Mouse (Mus musculus): ENCODE results near the gene Col24a1.
"Not testable (repeated sequence)": the region's sequence is repeated elsewhere in the genome, so short reads cannot be mapped to it uniquely, and the experiment has no call there.

Gene Col24a1

DNA sequence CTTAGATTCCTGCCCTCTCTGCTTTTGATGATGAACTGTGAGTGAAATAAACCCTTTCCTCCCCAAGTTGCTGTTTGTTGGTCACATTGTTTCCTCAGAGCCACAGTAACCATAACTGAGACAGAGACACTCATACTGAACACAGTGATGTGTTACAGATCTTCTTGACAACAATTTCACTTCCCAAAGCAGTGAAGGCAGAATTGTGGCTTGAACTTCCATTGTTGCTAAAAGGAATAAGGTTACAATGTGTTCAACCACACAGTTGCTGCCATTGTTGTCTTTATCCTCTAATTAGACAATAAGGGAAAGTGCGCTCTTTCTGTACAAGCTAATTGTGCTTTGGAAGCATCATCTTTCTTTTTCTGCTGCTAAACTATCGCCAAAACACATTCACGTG lies 61.7 kb downstream of the Col24a1 start:
- DNase-seq (ENCODE audit: low spot score) = no peak

DNA sequence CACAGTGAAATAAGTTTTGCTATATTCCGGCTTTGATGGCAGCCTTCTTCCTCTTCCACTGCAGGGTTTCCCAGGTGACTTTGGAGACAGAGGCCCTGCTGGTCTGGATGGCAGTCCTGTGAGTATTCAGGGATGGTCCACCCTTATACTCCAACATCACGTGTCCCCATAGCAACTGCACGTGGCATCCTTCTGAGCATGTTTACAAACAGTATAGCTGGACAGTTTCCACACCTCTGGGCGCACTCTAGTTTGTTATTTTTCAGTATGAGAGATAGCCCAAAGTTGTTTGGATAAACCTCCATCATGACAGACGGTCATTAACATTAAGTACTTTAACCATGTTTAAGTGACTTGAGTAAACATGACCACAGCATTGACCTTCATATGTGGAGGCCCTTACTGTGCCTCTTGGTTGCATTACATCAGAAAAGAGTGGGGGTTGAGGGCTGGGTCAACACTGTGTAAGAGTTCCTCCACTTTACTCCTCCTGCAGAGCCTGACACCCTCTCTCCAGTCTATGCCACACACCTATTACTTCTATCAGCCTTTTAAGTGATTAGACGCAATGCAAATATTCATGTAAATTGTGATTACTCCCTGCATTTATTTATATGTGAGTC lies 64.7 kb downstream of the Col24a1 start:
- DNase-seq (ENCODE audit: low spot score) = no peak

DNA sequence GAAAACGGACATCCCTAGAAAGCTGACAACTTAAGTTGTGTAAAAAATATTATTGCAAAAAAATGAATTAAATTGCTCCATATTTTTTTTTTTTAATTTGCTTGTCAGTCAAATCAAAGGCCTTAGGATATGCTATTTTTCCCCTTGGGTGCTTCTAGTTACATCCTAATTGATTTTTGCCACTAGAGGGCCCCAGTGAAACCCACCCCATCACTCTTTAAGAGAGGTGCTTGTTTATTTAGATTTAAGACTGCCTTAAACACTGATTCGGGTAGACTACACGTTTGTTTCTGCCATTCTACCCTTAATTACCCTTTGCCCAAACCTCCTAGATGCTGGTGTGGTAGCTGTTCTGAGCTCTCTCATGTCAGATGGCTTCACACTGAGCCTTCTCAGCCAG lies 73.0 kb downstream of the Col24a1 start:
- no peak for DNase-seq (ENCODE audit: low spot score)

DNA sequence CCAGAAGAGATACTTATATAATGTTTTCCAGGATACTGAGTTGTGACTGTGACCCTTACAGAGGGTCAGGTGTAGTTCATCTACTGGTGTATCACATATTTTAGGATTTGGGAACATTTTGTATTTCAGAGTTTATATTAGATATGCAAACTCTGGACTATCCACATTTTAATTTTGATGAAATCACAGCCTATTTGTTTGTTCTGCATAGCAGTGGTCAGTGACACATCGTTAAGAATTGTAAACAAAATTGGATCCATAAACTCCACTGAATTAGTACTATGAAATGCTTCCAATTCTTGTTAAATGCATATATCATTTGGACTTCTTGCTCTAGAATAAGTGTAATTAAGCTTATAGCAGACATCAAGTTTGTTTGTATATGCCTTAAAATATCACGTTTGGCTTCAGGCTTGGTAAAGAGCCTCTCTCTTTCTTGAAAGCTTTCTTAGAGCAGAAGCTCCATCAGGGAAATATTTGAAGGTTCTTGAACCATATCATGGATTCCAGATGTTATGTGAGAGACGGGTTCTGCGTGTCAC lies 75.0 kb downstream of the Col24a1 start:
- no peak for DNase-seq (ENCODE audit: low spot score)

DNA sequence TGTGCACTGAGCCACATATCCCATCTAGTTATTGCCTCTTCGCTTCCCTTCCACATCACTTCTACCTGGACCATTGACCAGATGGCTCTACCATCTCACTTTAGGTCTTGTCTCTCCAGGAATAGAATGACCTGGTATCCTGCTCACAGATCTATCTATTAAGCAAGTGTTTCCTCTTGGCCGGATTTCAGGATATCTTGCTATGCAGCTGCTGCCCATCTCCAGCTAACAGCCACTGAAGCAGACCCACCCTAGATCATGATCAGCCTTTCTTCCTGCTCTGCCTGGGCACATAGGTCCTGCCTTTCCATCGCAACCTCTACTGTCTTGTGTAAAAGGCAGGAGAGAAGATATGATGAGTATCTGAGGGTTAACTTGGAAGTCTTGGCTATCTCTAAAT lies 84.0 kb downstream of the Col24a1 start:
- no peak for DNase-seq (ENCODE audit: low spot score)

DNA sequence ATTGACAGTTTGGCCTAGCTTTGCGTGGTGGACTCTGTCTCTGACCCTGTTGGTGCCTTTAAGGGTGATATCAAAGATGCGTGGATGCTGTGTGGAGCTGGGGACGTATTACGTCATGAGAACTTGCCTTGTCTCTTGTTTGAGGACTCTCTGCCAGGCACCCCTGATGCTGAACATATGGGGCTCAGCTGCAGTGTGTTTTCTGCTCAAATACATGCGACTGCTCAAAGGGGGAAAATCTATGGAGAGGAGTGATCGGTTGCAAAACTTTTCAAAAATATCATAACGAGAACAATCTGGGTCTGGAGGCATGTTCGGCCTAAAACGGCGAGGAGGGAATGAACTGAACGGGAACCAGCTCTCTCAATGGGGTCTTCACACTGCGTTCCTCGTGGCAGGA lies 90.8 kb downstream of the Col24a1 start:
- DNase-seq (ENCODE audit: low spot score) = no peak

DNA sequence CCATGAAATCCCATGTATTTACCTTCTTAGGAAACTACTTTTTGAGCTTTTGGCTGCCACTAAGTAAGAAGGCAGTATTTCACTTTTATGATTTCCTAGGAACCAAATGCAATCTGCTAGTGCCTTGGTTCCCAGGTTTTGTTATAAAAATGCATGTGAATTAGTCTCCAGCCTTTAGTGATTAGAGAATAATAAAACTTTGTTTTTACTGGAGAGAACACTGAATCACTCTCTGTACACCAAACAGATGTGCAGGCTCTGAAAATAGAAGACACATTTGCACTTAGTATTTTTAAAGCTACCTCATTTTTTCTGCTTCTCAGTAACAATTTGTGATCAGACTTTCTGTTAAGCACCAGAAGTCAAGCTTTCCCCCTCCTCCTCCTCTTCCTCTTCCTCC lies 94.2 kb downstream of the Col24a1 start:
- DNase-seq (ENCODE audit: low spot score) = no peak

DNA sequence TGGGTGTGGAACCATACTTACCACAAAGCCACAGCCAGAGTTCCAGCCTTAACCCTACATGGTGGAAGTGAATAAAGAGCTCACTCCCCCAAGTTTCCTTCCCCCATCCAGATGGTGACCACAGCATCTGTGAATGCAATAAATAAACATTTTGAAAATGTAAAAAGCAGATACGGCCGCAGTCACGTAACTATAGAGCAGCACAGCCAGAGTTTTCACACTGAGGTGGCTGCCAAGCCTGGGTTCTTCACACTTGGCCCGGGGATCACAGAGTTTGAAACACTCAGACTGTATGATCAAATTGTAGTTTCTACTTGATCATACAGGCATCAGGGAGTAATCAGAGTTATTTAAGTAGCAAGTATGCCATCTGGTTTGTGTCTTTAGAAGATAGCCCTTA lies 98.4 kb downstream of the Col24a1 start:
- no peak for DNase-seq (ENCODE audit: low spot score)

DNA sequence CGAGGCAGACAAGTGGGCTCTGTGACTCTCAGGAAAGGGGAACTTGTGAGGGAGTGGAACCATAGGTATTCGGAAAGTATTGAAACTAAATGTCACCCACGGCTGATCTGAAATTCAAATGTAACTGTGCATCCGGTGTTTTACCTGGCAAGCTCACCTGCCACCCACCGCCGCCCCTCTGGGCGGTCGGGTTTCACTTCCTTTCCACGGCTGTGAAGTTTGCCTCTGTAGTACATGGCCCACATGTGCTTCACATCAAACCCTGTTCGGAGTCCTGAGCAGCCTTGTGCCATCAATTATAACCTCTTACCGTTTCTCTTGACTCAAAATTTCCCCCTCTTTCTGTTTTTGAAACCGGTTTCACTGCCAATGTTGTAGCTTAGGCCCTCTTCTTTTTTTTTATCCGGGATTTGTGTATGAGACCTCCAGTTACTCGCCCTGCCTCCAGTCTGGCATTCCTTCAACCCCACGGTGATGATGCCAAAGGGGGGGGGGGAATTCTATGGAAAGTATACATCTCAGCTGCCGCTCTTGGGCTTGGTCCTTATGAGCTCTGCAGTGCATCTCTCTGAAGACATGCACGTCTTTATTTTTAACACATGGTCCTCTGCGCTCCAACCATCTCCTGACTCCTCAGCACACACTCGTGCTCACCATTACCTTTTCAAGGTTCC lies 99.9 kb downstream of the Col24a1 start:
- DNase-seq (ENCODE audit: low spot score) = no peak

DNA sequence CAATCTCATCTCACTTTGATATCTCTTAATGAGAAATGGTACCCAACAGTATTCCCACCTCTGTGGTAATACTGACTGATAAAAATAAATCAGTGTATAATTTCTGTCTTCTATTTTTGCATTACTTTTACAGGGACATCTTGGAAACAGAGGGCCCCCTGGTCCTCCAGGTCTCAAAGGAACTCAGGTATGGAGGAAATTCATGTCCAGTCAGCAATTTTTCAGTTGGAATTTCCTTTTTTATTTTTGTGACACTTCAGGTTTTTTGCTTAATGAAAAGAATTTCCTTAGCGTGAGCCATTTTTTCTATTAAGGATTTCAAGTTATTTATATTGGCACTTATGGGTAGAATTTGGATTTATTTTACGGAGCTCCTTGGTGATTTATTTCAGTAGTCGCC lies 106.9 kb downstream of the Col24a1 start:
- no peak for DNase-seq (ENCODE audit: low spot score)

DNA sequence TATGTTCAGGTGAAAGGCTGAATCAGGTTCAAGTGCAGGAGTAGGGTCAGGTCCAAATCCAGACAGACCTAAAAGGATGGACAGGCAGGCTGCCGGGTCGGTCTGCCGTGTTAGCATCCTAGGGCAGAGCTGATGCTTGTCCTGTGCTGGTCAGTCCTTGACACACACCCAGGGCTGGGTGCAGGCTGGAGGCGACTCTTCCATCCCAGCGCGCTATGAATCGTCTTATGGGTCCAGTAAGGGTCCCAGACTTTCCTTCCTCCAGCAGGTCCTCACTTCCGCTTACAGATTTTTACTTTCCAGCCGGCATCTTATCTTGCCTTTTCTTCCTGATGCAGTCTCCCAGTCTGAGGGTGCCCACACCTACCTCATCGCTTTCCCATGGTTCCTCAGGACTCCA lies 110.0 kb downstream of the Col24a1 start:
- DNase-seq (ENCODE audit: low spot score) = no peak

DNA sequence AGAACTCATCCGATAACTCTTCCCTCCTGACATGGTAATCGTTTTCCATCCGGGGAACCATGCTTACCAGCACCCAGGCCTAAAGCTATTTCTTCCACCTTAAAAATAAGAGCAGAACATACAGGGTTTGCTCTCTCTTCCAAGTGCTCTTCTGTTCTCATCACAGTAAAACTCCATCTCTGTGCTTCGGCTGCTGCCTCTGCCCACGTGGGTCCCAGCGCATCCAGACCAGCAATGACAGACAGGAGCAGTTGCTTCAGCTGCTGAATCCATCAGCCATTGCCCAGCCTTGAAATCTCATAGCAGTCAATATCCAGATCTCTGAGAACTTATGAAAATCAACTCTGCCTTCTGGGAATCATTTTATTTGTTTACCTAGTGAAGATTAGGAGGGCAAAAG lies 110.7 kb downstream of the Col24a1 start:
- DNase-seq (ENCODE audit: low spot score) = no peak

DNA sequence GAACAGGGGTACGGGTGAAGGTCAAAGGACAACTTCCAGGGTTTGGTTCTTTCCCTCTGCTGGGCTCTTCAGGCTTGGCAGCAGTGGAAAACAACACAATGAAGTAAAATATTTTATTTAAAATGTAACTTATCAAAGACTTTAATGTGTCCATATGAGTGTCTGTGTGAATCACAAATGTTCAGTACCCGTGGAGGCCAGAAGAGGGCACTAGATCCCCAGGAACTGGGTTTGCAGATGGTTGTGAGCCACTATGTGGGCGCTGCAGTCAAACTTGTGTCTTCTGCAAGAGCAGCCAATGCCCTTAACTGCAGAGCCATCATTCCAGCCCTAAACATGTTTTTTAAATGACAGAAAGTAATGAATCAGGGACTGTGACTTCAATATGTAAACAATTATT lies 115.8 kb downstream of the Col24a1 start:
- no peak for DNase-seq (ENCODE audit: low spot score)

DNA sequence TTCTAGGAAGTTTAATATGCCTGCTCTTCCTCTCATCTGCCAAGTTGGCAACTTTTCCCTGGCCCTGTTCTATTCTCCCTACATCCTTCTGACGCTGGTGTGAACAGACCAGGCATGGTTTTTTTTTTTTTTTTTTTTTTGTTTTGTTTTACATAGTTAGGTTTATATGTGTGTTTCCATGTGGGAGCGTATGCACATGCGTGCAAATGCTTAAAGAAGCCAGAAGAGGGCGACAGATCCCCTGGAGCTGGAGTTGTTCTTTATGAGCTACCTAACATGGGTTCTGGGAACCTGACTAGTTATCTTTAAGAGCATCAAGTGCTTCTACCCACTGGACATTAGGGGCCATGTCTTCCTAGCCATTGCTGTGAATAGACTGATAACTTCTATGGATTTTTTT lies 119.9 kb downstream of the Col24a1 start:
- no peak for DNase-seq (ENCODE audit: low spot score)

DNA sequence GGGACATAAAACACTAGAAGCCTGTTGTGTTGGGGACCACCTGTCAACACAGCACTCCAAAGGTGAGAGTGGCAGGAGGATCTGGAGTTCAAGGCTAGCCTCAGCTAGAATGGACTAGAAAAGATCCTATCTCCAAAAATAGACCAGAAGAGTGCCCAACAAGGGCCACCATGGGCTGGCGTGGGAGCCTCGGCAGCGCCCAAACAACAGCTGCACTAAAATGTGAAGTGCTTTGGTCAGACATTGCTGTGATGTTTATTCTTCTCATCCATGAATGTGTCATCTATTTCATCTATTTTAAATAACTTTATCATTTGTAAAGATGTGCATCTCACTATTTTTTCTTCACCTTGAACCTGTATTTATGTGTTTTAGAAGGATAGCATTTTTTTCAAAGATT lies 122.1 kb downstream of the Col24a1 start:
- no peak for DNase-seq (ENCODE audit: low spot score)

DNA sequence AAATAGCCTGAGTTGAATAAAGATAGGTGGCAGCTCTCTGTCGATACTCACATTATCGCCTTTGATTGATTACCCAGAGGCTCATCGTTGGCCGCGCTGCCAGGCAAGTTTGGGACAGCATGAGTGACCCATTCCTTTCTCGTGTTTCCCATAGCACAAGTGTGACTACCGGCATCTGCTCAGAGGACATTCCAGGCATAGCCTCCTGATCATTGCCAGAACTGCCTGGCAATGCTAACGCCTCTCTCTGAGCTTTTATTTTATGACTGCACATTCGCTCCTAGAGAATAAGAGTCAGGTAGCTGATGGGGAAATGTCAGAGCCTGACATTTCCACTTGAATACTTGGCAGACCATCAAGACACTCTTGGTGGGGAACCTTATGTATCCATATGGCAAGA lies 125.5 kb downstream of the Col24a1 start:
- no peak for DNase-seq (ENCODE audit: low spot score)

DNA sequence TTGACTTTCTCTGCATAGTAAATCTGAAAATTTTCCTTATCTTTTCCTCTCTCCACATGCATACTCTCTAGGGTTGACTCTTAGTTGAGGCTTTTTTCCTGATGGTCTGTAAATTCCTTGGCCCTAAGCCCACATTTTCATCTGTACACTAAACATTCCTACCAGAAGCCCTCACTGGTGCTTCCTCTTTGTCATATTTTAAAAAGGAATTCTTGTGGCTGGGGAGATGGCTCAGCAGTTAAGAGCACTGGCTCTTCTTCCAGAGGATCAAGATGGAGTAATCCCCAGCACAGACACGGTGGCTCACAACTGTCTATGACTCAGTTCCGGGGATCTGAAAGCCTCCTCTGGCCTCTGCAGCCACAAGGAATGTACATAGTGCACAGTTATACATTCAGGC lies 128.1 kb downstream of the Col24a1 start:
- DNase-seq (ENCODE audit: low spot score) = no peak

DNA sequence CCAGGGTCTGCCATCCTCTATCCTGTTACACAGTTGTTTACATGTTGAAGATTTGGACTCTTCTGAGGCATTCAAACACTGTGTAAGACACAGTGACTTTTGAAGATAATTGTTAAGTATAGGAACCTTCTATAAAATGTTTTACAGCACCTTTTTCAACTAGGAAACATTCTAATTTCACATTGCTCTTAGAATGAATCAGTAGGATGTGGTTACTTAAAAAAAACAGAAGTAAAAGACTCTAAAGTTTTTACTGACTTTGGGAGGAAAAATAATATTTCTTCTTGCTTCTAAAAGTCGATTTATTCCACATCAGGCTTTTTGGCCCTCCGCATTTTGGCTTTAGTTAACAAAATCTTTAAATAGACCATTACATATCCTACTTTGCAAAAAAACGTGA lies 129.8 kb downstream of the Col24a1 start:
- no peak for DNase-seq (ENCODE audit: low spot score)

DNA sequence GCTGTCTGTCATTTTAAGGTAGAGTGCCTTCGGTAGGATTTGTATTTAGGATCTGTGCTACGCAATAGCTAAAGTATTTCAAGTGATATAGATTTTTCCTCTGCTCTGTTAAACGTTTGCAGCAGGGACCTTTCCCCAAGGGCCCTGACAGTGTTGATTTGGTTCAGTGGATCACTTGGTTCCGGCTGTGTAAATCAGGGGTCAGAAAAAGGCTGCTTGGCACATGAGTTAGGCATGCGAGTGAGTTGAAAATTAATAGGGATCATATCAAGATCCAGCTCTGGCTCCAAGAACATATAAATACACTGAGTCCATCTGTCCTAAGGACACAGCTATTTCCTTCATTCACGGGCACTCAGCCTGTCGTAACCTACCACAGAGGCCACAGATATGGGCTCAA lies 146.1 kb downstream of the Col24a1 start:
- DNase-seq (ENCODE audit: low spot score) = no peak

DNA sequence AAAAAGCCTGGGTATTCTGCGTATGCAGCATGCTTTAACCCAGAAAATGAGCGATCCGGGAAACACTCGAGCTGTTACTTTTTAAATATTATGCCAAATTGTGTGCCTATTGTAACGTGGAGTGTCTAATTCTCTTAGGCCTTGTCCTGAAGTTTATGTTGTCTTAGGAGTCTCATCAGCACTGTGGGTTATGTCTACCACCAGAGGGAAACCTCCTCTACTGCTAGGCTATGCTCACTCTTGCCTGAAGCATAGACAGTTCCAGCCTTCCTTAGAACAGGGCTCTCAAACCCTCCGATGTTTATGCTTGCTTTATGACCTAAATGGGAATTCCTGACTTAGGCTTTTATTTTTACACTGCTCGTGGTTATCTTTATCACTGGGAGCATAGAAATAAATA lies 146.8 kb downstream of the Col24a1 start:
- DNase-seq (ENCODE audit: low spot score) = no peak

DNA sequence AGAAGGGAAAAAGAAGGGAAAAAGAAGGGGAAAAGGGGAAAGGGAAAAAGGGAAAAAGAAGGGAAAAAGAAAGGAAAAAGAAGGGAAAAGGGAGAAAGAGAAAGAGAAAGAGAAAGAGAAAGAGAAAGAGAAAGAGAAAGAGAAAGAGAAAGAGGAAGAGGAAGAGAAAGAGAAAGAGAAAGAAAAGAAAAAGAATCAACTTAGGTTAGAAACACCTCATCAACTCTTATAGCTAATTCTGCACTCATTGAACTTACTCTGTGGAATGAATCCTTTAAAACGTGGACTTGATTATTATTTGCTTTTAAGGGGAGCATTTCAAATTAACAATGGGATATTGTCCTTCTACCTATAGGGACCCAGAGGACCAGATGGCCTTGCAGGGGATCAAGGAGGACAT lies 148.7 kb downstream of the Col24a1 start:
- DNase-seq (ENCODE audit: low spot score) = no peak

DNA sequence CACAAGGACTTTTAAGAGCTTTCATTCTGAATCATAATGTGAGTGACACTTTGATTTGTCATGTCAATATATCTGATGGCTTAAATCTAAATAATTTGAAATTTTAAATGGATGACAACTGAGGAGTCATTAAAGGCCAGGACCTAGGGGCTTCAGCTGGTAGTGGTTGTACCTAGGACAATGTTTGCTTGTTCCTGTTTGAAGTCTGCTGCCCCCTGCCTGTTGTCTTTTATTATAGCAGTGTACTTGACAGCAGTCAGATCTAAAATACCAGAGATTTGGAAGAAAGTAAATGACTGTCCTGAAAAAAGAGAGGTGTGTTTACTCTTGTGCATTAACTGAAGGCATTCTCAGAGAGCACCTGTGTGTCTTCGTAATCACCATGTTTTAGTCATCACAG lies 150.0 kb downstream of the Col24a1 start:
- peak; percentile 16 for DNase-seq (ENCODE audit: low spot score)

DNA sequence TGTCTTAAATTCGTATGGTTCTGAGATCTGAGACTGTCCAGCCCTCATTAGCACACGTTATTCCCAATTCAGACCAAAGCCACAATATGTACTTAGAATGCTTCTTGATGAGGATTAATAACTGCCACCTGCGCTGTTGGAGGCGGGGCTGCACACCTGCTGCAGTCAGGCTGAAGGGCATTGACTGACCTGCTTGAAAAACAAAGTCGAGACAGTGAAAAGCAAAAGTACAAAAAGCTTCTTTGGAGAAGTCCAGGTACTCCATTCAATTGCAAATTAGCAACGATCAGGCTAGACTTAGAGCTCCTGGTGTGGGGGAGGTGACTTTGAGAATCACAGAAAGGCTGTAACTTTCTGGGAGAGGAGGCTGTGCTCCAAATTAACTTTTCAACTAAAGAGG lies 150.9 kb downstream of the Col24a1 start:
- DNase-seq (ENCODE audit: low spot score) = not testable (repeated sequence)

DNA sequence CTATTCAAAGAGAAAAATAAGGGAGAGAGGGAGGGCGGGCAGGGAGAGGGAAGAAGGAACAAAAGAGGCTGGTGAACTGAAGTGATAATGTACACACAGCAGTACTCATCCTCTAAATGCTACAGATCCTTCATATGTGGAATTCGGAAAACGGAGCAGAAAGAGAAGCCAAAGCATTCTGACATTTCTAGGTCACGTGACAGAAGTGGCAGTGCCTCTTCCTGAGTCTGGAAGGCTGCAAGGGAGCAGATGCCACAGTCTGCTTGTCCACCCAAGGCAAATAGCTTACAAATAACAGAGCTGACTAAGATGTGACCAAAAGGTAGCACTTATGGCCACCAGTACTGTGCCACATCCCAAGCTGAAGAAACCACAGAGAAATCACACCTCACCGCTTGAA lies 164.8 kb downstream of the Col24a1 start:
- DNase-seq (ENCODE audit: low spot score) = no peak

Measured in urinary bladder, postnatal 14 days (tissue).